Comparison of ENCODE assay signal across 10 mouse cellular contexts in genomic region chr14:25666668-25667376, GRCm38 (mm10). TPM values are rescaled to one million over a fixed set of nuclear protein-coding genes. Genes with fewer than 3 reads are reported as not detected.
DNase-seq lines count a peak whose midpoint lies in the region; ATAC-seq and TF ChIP-seq lines count a peak whose summit lies in the region.
"Had no signal": no experiment of that assay in that cellular context is flagged by ENCODE, and none has a peak within 500 bp of the region (broad histone marks: within the 10 kb centered on the region; RNA-seq: fewer than 3 reads in every experiment).

No protein-coding gene starts in this region.

- no peak overlapping the region for H3K9ac ChIP-seq in lung, embryonic 14.5 days
- no peak overlapping the region for H3K9ac ChIP-seq in liver, embryonic 14.5 days (replicated peaks)

- no peaks in the 10 kb centered on the region for H3K9me3 ChIP-seq in lung, embryonic 14.5 days (ENCODE audit: low read depth, low read length)
- no peaks in the 10 kb centered on the region for H3K9me3 ChIP-seq in liver, embryonic 14.5 days (ENCODE audit: control insufficient read depth, low read length)

- H3K4me1 ChIP-seq in lung, embryonic 14.5 days (ENCODE audit: insufficient read depth), result no peaks in the 10 kb centered on the region
- H3K4me1 ChIP-seq in liver, embryonic 14.5 days (replicated peaks; ENCODE audit: control insufficient read depth in 2 of 2, insufficient read depth in 2 of 2, low read length in 1 of 2), result peaks cover 4 to 8% of the 10 kb centered on the region in 2 experiments; a peak in 3 of 4 replicates

- WGBS in lung, embryonic 14.5 days, result 86% methylated on average over 2 of the region's 2 CpGs
- 58% methylated on average over 2 of the region's 2 CpGs for WGBS in liver, embryonic 14.5 days (ENCODE audit: insufficient replicate concordance)

- H3K27me3 ChIP-seq in lung, embryonic 14.5 days (ENCODE audit: insufficient read depth, low read length), result no peaks in the 10 kb centered on the region
- no peaks in the 10 kb centered on the region for H3K27me3 ChIP-seq in liver, embryonic 14.5 days (ENCODE audit: control insufficient read depth, insufficient read depth, low read length)

- no peak for ATAC-seq in CD4-positive, CD25-positive, alpha-beta regulatory T cell, adult 4 months
- no peak for ATAC-seq in lung, embryonic 14.5 days (ENCODE audit: insufficient read depth)
- no peak for ATAC-seq in liver, embryonic 14.5 days (ENCODE audit: insufficient read depth)

- H3K4me3 ChIP-seq in lung, embryonic 14.5 days (ENCODE audit: low read depth, low read length), result no peak overlapping the region
- no peak overlapping the region for H3K4me3 ChIP-seq in liver, embryonic 14.5 days (ENCODE audit: insufficient read depth in 1 of 2, low read depth in 2 of 2, low read length in 2 of 2)

- no peak overlapping the region for H3K27ac ChIP-seq in lung, embryonic 14.5 days (ENCODE audit: low read depth)
- H3K27ac ChIP-seq in liver, embryonic 14.5 days, result no peak overlapping the region
- H3K27ac ChIP-seq: macrophage had no signal

- H3K4me2 ChIP-seq in lung, embryonic 14.5 days, result no peak overlapping the region
- H3K4me2 ChIP-seq in liver, embryonic 14.5 days (ENCODE audit: low read depth), result no peak overlapping the region

- peak; percentile 65 for TF ChIP-seq CTCF in lung, embryonic 14.5 days (IDR thresholded peaks at IDR 0.05; ENCODE audit: low read depth)
- TF ChIP-seq CTCF in liver, embryonic 14.5 days (IDR thresholded peaks at IDR 0.05; ENCODE audit: low read depth), result peak; percentile 60

- H3K36me3 ChIP-seq in lung, embryonic 14.5 days (ENCODE audit: insufficient read depth), result peaks cover 49% of the 10 kb centered on the region
- no peaks in the 10 kb centered on the region for H3K36me3 ChIP-seq in liver, embryonic 14.5 days (replicated peaks; ENCODE audit: control insufficient read depth, insufficient read depth, low read depth)

- DNase-seq in CD4-positive, CD25-positive, alpha-beta regulatory T cell, adult 2 months (ENCODE audit: low read depth, low spot score), result peak; percentile 40
- DNase-seq in lung, embryonic 14.5 days, result peak; percentile 65
- no peak for DNase-seq in lung, postnatal 14 days
- DNase-seq in embryo, embryonic 11 days, result peak; percentile 27
- no peak for DNase-seq in liver, embryonic 14.5 days (ENCODE audit: low read depth in 3 of 3, low spot score in 3 of 3)
- DNase-seq in right cerebral cortex, postnatal 14 days, result no peak
- DNase-seq in adrenal gland, adult 8-10 months, result no peak
- DNase-seq: kidney, postnatal 36 days had no signal

- TF ChIP-seq EP300 in liver, embryonic 14.5 days (IDR thresholded peaks at IDR 0.05; ENCODE audit: low read depth), result no peak

RNA-seq across cellular contexts. Expression of gene Ppif, which starts 27.1 kb away (rescaled TPM):
- 10 to 100 TPM; 22.0 to 27.0 TPM for polyA plus RNA-seq in CD4-positive, CD25-positive, alpha-beta regulatory T cell, adult 4 months (2017; shearing (Covaris generic))
- 29.2 and 30.4 TPM in 2 replicates for polyA plus RNA-seq in lung, embryonic 14.5 days (2014; fragmentation: Nextera tagmentation; extraction: Ambion mirVana)
- polyA plus RNA-seq in liver, embryonic 14.5 days (2012; rRNA removed), result 42.5 and 44.2 TPM in 2 replicates
- polyA plus RNA-seq in liver, embryonic 14.5 days (2014; fragmentation: Nextera tagmentation; extraction: Ambion mirVana), result 28.8 and 35.7 TPM in 2 replicates
- 10 to 100 TPM; 17.3 to 23.5 (median 19.4) TPM for total RNA-seq in adrenal gland, adult 8-10 months (2022)

Comparison
In these comparisons a context has a peak if more than half of its experiments do, and no peak if none do; other contexts are left out.
1. DNase-seq: peak in CD4-positive, CD25-positive, alpha-beta regulatory T cell, adult 2 months (single experiment), lung, embryonic 14.5 days (single experiment) and embryo, embryonic 11 days (single experiment); none in lung, postnatal 14 days (single experiment), liver, embryonic 14.5 days (0 of 3), right cerebral cortex, postnatal 14 days (single experiment) and adrenal gland, adult 8-10 months (single experiment).